Mouse (Mus musculus) adrenal gland, postnatal 14 days (tissue): Measurements from ENCODE around the gene Hmgn3. TPM values are rescaled to one million over a fixed set of nuclear protein-coding genes. Genes with fewer than 3 reads are reported as not detected.

Experiments used
- DNase-seq: peaks from one replicate; pipeline ENCODE4 v3.0.0; 2021; ENCODE audit warnings: mixed read lengths
- total RNA-seq: library from RNA; stranded (reverse); gene quantifications from 2 replicates; pipeline ENCODE4 v1.2.3, GENCODE M21; 2021

Hmgn3 gene
- total RNA-seq, 1 experiment from 2014 or later = 102 TPM

- no peak for DNase-seq
Measured at GRCm38 (mm10) chr9:83100786-83101185, 45.7 kb downstream of the Hmgn3 start.

DNA sequence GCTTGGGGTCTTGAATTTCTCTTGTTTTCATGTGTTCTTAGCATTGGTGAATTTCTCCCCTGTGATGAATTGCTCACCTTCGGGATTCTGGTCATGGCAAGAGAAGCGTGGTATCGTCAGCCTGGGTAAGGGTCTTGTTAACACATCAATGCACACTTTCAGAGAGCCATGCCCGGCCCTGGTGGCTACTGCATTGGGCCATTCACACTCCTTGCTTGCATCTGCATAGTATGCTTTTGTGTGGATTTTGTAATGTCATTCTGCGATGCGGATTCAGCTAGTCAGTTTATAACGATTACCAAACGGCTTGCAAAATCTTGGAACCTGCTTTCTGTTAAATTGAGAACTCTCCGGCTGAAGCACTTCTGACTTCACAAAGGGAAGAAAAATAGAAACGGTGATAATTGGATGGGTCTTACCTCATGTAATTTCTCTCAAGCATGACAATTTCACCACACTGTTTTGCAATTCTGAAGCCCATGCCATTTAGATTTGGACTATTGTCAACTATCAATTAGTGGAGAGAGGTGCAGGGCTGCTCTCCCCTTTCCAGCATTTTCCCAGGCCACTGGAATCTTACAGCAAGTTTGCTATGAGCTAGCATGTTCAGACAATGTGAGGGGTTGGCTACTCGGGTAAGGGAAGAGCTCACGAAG, 47.7 kb downstream of the Hmgn3 start:
- DNase-seq = no peak

DNA sequence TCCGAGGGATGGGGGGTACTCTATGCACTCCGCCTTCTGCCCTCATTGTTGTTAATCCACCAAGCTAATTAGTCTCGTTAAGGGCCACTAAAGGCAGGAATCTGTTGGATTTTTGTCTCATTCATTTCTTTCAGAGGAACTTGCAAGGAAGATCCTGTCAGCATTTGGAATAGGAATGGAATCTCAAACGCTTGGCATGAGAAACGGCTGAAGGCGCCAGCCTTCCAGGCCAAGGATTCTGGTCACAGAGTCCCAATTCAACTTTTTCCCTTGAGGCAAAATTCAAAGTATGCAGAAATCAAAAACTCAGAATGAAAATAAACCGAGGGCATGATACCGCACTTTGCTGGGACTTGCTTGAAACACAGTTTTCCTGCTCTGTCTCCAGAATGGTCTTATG, 48.7 kb downstream of the Hmgn3 start:
- DNase-seq = peak; percentile 35

DNA sequence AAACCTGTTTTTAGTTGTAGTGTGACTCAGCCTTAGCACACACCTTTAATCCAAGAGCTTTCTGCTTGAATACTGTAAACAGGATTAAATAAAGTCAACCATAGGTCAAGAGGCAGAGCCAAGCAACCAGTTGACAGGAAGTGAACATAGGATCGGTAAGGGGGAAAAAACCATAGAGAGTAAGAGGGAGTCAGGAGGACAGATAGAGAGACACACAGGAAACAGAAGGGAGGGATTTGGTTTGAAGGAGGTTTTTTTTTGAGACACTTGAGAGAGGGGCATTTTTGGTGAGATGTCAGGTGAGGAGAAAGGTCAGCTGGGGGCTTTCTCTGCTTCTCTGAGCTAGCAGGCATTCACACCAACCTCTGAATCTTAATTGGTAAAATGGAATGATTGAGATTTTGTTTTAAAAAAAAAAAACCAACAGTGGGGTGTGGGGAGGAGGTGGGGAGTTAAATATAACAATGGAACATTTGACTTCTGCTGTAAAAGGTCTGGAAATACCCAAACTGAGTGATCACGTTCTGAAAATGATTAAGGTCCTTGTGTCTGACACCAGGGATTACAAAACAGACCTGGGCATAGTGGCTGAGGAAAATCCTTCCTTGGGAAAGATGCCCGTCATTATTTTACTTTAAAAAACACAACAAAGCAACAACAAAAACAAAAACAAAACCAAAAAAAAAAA, 51.7 kb downstream of the Hmgn3 start:
- DNase-seq = no peak

GRCm38 (mm10) chr9:83083790-83084469, 62.6 kb downstream of the Hmgn3 start:
- no peak for DNase-seq

DNA sequence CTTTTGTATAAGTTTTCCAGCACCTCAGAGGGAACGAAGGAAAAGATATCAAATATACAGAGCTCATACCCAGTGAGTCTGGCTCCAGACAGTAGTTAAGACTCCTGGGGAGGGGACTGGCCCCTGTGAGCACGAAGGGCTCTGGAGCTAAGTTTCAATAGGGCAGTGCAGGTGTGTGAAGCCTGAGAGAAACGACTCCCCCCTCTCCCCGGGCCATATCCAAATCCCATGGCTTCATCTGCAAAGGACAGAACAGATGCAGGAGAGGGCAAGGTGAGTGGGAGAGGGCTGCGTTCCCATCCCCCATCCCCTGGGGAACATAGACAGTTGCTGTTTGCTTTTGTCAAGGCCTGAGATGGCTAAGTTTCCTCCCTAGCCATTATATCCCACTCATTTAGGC, 63.4 kb downstream of the Hmgn3 start:
- no peak for DNase-seq

DNA sequence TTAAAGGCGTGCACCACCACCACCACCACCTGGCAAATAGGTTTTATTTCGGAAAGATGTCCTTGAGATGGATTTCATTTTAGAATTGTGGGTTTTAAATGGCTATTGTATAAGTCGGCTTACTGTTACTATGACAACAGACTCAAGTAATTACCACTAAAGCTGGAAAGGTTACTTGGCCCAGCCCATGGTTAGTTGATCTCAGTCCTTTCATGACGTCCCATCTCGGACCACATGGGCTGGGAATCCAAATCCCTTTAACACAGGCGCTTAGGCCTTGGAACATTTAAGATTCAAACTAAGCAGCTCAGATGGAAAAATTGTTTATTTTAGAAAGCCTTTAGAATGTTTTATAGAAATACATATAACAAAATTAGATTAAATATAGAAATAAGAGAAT, 64.2 kb downstream of the Hmgn3 start:
- DNase-seq = no peak

- no peak for DNase-seq
Measured at GRCm38 (mm10) chr9:83079724-83080123, 66.8 kb downstream of the Hmgn3 start.

- DNase-seq = no peak
Measured at GRCm38 (mm10) chr9:83068246-83068645, 78.2 kb downstream of the Hmgn3 start.

GRCm38 (mm10) chr9:83061289-83061688, 85.2 kb downstream of the Hmgn3 start:
- peak; percentile 55 for DNase-seq

Other genes with a start within 250 kb of the Hmgn3 start
- 67.4 and 76.9 TPM in 2 replicates for gene Phip, start 171.2 kb downstream of the Hmgn3 start, total RNA-seq